Mouse (Mus musculus) MEL (cell line): ENCODE results near the gene Bcr. TPM values are rescaled to one million over a fixed set of nuclear protein-coding genes. Genes with fewer than 3 reads are reported as not detected.

ENCODE experiments used
- DNase-seq: peaks from one replicate; pipeline ENCODE4 v3.0.0; 2011; ENCODE audit warnings: low read depth, low spot score
- H3K27ac ChIP-seq: 2 replicates; pipeline ENCODE4 v1.5.1; 2012; ENCODE audit warnings: low read depth, mild to moderate bottlenecking, control low read depth, low read length, moderate library complexity; ENCODE audit not compliant: control insufficient read depth
- H3K27me3 ChIP-seq, 2 experiments: fragments of 150-350 bp in 1 of 2; sonication (generic) in 1 of 2; 2 replicates each; pipeline ENCODE4 v1.6.1; 2012; ENCODE audit warnings: low read length in 2 of 2, mild to moderate bottlenecking in 2 of 2, improper control_type of control experiment in 1 of 2, moderate library complexity in 1 of 2; ENCODE audit not compliant: insufficient read depth in 2 of 2, control insufficient read depth in 1 of 2
- H3K36me3 ChIP-seq, 2 experiments: 2 replicates each; pipeline ENCODE4 v1.6.1; 2012 to 2014; ENCODE audit warnings: low read length in 2 of 2, improper control_type of control experiment in 1 of 2, inconsistent platforms in 1 of 2, mild to moderate bottlenecking in 1 of 2; ENCODE audit not compliant: insufficient read depth in 2 of 2, control insufficient read depth in 1 of 2
- H3K4me1 ChIP-seq, 2 experiments: fragments of 150-350 bp in 1 of 2; sonication (generic) in 1 of 2; 2 replicates each; pipeline ENCODE4 v1.6.1; 2012; ENCODE audit warnings: low read length in 2 of 2, improper control_type of control experiment in 1 of 2, mild to moderate bottlenecking in 1 of 2; ENCODE audit not compliant: insufficient read depth in 2 of 2, control insufficient read depth in 1 of 2
- H3K4me3 ChIP-seq, 2 experiments: fragments of 150-350 bp in 1 of 2; sonication (generic) in 1 of 2; 2 replicates each; pipeline ENCODE4 v1.5.1; 2012; ENCODE audit warnings: low read depth in 2 of 2, low read length in 2 of 2, mild to moderate bottlenecking in 2 of 2, moderate library complexity in 2 of 2, control low read depth in 1 of 2, improper control_type of control experiment in 1 of 2; ENCODE audit not compliant: control insufficient read depth in 1 of 2, insufficient read depth in 1 of 2
- H3K79me2 ChIP-seq: 2 replicates; pipeline ENCODE4 v1.6.1; 2012; ENCODE audit warnings: mild to moderate bottlenecking, low read length, moderate library complexity; ENCODE audit not compliant: control insufficient read depth, poor library complexity, insufficient read depth
- H3K9ac ChIP-seq: 2 replicates; pipeline ENCODE4 v1.6.1; 2012; ENCODE audit warnings: low read depth, mild to moderate bottlenecking, control low read depth, low read length, moderate library complexity; ENCODE audit not compliant: control insufficient read depth, poor library complexity, severe bottlenecking
- H3K9me3 ChIP-seq: fragments of 150-350 bp; sonication (generic); replicated peaks from 2 replicates; pipeline ENCODE4 v1.6.1; 2012; ENCODE audit warnings: mild to moderate bottlenecking, low read length, improper control_type of control experiment, moderate library complexity; ENCODE audit not compliant: insufficient read depth
- CHD1 ChIP-seq: IDR thresholded peaks from 2 replicates; pipeline ENCODE4 v1.6.1; 2012; ENCODE audit warnings: low read depth, mild to moderate bottlenecking, inconsistent platforms, low read length, improper control_type of control experiment
- CTCF ChIP-seq, 3 experiments: IDR thresholded peaks in 2 of 3; conservative IDR thresholded peaks in 1 of 3; 2 replicates each; pipeline ENCODE4 v1.5.1; 2011 to 2012; ENCODE audit warnings: low read length in 3 of 3, low read depth in 2 of 3, mild to moderate bottlenecking in 2 of 3, improper control_type of control experiment in 1 of 3, inconsistent platforms in 1 of 3, mixed read lengths in 1 of 3, moderate library complexity in 1 of 3; ENCODE audit not compliant: control insufficient read depth in 1 of 3, insufficient read depth in 1 of 3, poor library complexity in 1 of 3, severe bottlenecking in 1 of 3
- E2F4 ChIP-seq: IDR thresholded peaks from 2 replicates; pipeline ENCODE4 v1.6.1; 2011; ENCODE audit warnings: low read depth, low read length, improper control_type of control experiment, borderline replicate concordance
- ELF1 ChIP-seq: IDR thresholded peaks from 2 replicates; pipeline ENCODE4 v1.6.1; 2014; ENCODE audit warnings: low read depth, mild to moderate bottlenecking, inconsistent platforms, low read length, improper control_type of control experiment, moderate library complexity
- ETS1 ChIP-seq: IDR thresholded peaks from 2 replicates; pipeline ENCODE4 v1.6.1; 2012; ENCODE audit warnings: low read depth, mild to moderate bottlenecking, inconsistent platforms, low read length, improper control_type of control experiment, moderate library complexity
- GABPA ChIP-seq: IDR thresholded peaks from 2 replicates; pipeline ENCODE4 v1.6.1; 2012; ENCODE audit warnings: low read depth, mild to moderate bottlenecking, inconsistent platforms, low read length, improper control_type of control experiment, moderate library complexity
- GATA1 ChIP-seq: IDR thresholded peaks from 2 replicates; pipeline ENCODE4 v1.6.1; 2011; ENCODE audit warnings: low read depth, low read length, improper control_type of control experiment
- HCFC1 ChIP-seq: IDR thresholded peaks from 2 replicates; pipeline ENCODE4 v1.6.1; 2012; ENCODE audit warnings: low read depth, mild to moderate bottlenecking, inconsistent platforms, low read length, improper control_type of control experiment, moderate library complexity
- JUND ChIP-seq: IDR thresholded peaks from 2 replicates; pipeline ENCODE4 v1.6.1; 2011; ENCODE audit warnings: low read depth, mild to moderate bottlenecking, improper control_type of control experiment, low read length
- MAFK ChIP-seq: IDR thresholded peaks from 2 replicates; pipeline ENCODE4 v1.6.1; 2011; ENCODE audit warnings: low read depth, mild to moderate bottlenecking, low read length, improper control_type of control experiment, borderline replicate concordance
- MEF2A ChIP-seq: IDR thresholded peaks from 2 replicates; pipeline ENCODE4 v1.6.1; 2014; ENCODE audit warnings: low read depth, mild to moderate bottlenecking, inconsistent platforms, low read length, improper control_type of control experiment; ENCODE audit not compliant: poor library complexity, insufficient replicate concordance, severe bottlenecking; ENCODE audit errors: extremely low read depth
- MXI1 ChIP-seq: IDR thresholded peaks from 2 replicates; pipeline ENCODE4 v1.6.1; 2011; ENCODE audit warnings: mild to moderate bottlenecking, low read depth, low read length, improper control_type of control experiment
- MYB ChIP-seq: IDR thresholded peaks from 2 replicates; pipeline ENCODE4 v1.6.1; 2011; ENCODE audit warnings: mild to moderate bottlenecking, low read depth, low read length, improper control_type of control experiment
- POLR2A ChIP-seq, 2 experiments: IDR thresholded peaks; 2 replicates each; pipeline ENCODE4 v1.6.1; 2011 to 2012; ENCODE audit warnings: low read length in 2 of 2, mild to moderate bottlenecking in 2 of 2, control low read depth in 1 of 2, improper control_type of control experiment in 1 of 2, low read depth in 1 of 2, moderate library complexity in 1 of 2; ENCODE audit not compliant: control insufficient read depth in 1 of 2, insufficient read depth in 1 of 2, poor library complexity in 1 of 2
- POLR2AphosphoS2 ChIP-seq: IDR thresholded peaks from 2 replicates; pipeline ENCODE4 v1.6.1; 2011; ENCODE audit warnings: low read length, improper control_type of control experiment
- RCOR1 ChIP-seq: IDR thresholded peaks from 2 replicates; pipeline ENCODE4 v1.6.1; 2012; ENCODE audit warnings: low read depth, mild to moderate bottlenecking, inconsistent platforms, low read length, improper control_type of control experiment
- SIN3A ChIP-seq: IDR thresholded peaks from 2 replicates; pipeline ENCODE4 v1.6.1; 2012; ENCODE audit warnings: low read length, improper control_type of control experiment, inconsistent platforms
- SMC3 ChIP-seq: IDR thresholded peaks from 2 replicates; pipeline ENCODE4 v1.6.1; 2011; ENCODE audit warnings: low read depth, low read length, improper control_type of control experiment
- TBP ChIP-seq: IDR thresholded peaks from 2 replicates; pipeline ENCODE4 v1.8.0; 2011; ENCODE audit warnings: low read depth, low read length, improper control_type of control experiment
- TCF12 ChIP-seq: IDR thresholded peaks from 2 replicates; pipeline ENCODE4 v1.6.1; 2014; ENCODE audit warnings: low read depth, mild to moderate bottlenecking, inconsistent platforms, low read length, improper control_type of control experiment, moderate library complexity
- UBTF ChIP-seq: IDR thresholded peaks from 2 replicates; pipeline ENCODE4 v1.6.1; 2012; ENCODE audit warnings: low read depth, mild to moderate bottlenecking, inconsistent platforms, low read length, improper control_type of control experiment, moderate library complexity, borderline replicate concordance; ENCODE audit not compliant: insufficient read depth
- USF1 ChIP-seq: IDR thresholded peaks from 2 replicates; pipeline ENCODE4 v1.6.1; 2014; ENCODE audit warnings: low read depth, mild to moderate bottlenecking, inconsistent platforms, low read length, improper control_type of control experiment, moderate library complexity
- USF2 ChIP-seq, 2 experiments: IDR thresholded peaks; 2 replicates each; pipeline ENCODE4 v1.6.1; 2011 to 2012; ENCODE audit warnings: improper control_type of control experiment in 2 of 2, low read length in 2 of 2, borderline replicate concordance in 1 of 2, inconsistent platforms in 1 of 2, low read depth in 1 of 2, mild to moderate bottlenecking in 1 of 2; ENCODE audit not compliant: insufficient read depth in 1 of 2
- ZC3H11A ChIP-seq: IDR thresholded peaks from 2 replicates; pipeline ENCODE4 v1.6.1; 2012; ENCODE audit warnings: low read depth, mild to moderate bottlenecking, inconsistent platforms, low read length, improper control_type of control experiment
- ZKSCAN1 ChIP-seq: IDR thresholded peaks from 2 replicates; pipeline ENCODE4 v1.6.1; 2012; ENCODE audit warnings: low read depth, mild to moderate bottlenecking, inconsistent platforms, low read length, improper control_type of control experiment, moderate library complexity
- ZNF384 ChIP-seq: IDR thresholded peaks from 2 replicates; pipeline ENCODE4 v1.6.1; 2012; ENCODE audit warnings: low read depth, mild to moderate bottlenecking, inconsistent platforms, low read length, improper control_type of control experiment
- polyA plus RNA-seq, 2 experiments: library from polyadenylated mRNA; stranded (reverse) in 1 of 2; unstranded in 1 of 2; fragments of >175 nt in 1 of 2; fragments of >200 nt in 1 of 2; gene quantifications; 2 replicates each; pipeline versions ENCODE4 v1.2.1 to v1.2.4; 2012; ENCODE audit warnings: low replicate concordance in 2 of 2, low read depth in 1 of 2; ENCODE audit not compliant: insufficient read length in 2 of 2, insufficient read depth in 1 of 2, missing spikeins in 1 of 2
- total RNA-seq: library from RNA; depleted of rRNA; stranded (reverse); fragments of 300-350 nt; gene quantifications from 2 replicates; pipeline ENCODE4 v1.2.3, GENCODE M21; 2012

Bcr gene
- total and polyA plus RNA-seq, 3 experiments = not detected

DNA sequence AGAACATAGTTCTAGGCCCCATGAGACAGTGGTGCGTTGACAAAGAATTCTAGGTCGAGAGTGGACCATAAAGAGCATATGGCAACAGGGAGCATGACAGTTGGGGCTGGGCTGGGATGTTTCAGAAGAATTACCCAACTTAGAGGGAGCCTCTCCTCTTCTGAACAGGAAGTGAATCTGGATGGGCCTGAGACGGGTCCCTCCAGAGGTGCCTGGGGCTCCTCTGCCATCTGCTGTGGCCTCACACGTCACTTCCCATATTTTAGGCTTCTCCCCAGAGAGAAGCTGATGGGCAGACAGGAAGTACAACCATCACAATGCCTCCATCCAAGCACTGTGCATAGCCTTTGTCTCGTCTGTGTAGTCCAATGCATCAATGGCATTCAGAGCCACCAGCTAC lies 4.7 kb upstream of the Bcr start:
- H3K79me2 ChIP-seq = no peaks in the 10 kb centered on the region
- no peak for TF ChIP-seq ZNF384
- no peak for TF ChIP-seq MAFK
- no peak for TF ChIP-seq POLR2AphosphoS2
- TF ChIP-seq HCFC1 = no peak
- TF ChIP-seq ZKSCAN1 = no peak
- no peak for TF ChIP-seq MXI1
- no peak for TF ChIP-seq E2F4
- no peak for TF ChIP-seq ELF1
- no peak for TF ChIP-seq POLR2A (IDR thresholded peaks at IDR 0.05; ENCODE audit: control insufficient read depth in 1 of 2, insufficient read depth in 1 of 2, low read depth in 1 of 2, low read length in 2 of 2, poor library complexity in 1 of 2)
- no peak for TF ChIP-seq MYB
- TF ChIP-seq MEF2A = no peak
- no peak for TF ChIP-seq TBP
- TF ChIP-seq RCOR1 = no peak
- TF ChIP-seq JUND = no peak
- TF ChIP-seq ZC3H11A = no peak
- TF ChIP-seq CHD1 = no peak
- no peak for TF ChIP-seq USF2 (IDR thresholded peaks at IDR 0.05; ENCODE audit: borderline replicate concordance in 1 of 2, insufficient read depth in 1 of 2, low read depth in 1 of 2, low read length in 2 of 2)
- TF ChIP-seq GATA1 = no peak
- TF ChIP-seq SMC3 = no peak
- TF ChIP-seq TCF12 = no peak
- H3K4me3 ChIP-seq = no peak overlapping the region
- no peaks in the 10 kb centered on the region for H3K36me3 ChIP-seq
- DNase-seq = no peak
- no peaks in the 10 kb centered on the region for H3K9me3 ChIP-seq
- no peaks in the 10 kb centered on the region for H3K4me1 ChIP-seq
- H3K27ac ChIP-seq = no peak overlapping the region
- H3K27me3 ChIP-seq = no peaks in the 10 kb centered on the region
- no peak overlapping the region for H3K9ac ChIP-seq

DNA sequence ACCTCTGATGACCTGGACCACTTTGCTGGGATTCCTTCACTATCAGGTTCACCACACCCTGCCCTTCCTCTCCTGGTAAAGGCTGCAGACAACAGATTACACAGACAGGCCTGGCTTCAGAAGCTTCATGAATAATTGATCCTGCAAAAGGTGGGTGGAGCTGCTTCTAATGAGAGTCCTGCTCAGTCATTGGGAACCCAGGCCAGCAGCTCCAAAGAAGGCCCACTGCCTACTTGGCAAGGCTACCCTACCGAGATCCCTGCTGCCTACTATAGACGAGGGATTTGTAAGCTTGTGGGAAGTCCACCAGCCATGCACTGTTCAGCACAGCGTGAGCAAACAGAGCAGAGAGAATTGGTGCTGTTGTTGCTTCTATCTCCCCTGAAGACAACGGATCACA lies 4.1 kb upstream of the Bcr start:
- no peak for DNase-seq
- Histone ChIP-seq H3K9ac (no peak overlapping the region), H3K27ac (no peak overlapping the region), H3K27me3 (no peaks in the 10 kb centered on the region; a peak in 1 of 4 replicates), H3K79me2 (no peaks in the 10 kb centered on the region), H3K36me3 (no peaks in the 10 kb centered on the region), H3K9me3 (no peaks in the 10 kb centered on the region), H3K4me1 (no peaks in the 10 kb centered on the region), H3K4me3 (no peak overlapping the region)
- no peak for TF ChIP-seq ZKSCAN1
- no peak for TF ChIP-seq ETS1
- no peak for TF ChIP-seq MEF2A
- no peak for TF ChIP-seq UBTF
- TF ChIP-seq USF2 (IDR thresholded peaks at IDR 0.05; ENCODE audit: borderline replicate concordance in 1 of 2, insufficient read depth in 1 of 2, low read depth in 1 of 2, low read length in 2 of 2) = no peak
- TF ChIP-seq GABPA = no peak
- TF ChIP-seq SMC3 = no peak
- TF ChIP-seq GATA1 = no peak
- no peak for TF ChIP-seq ZNF384
- no peak for TF ChIP-seq CTCF (IDR thresholded peaks at IDR 0.05 in 2 of 3, conservative IDR thresholded peaks at IDR 0.05 in 1 of 3; ENCODE audit: control insufficient read depth in 1 of 3, insufficient read depth in 1 of 3, low read depth in 2 of 3, low read length in 3 of 3, poor library complexity in 1 of 3, severe bottlenecking in 1 of 3)
- TF ChIP-seq POLR2A (IDR thresholded peaks at IDR 0.05; ENCODE audit: control insufficient read depth in 1 of 2, insufficient read depth in 1 of 2, low read depth in 1 of 2, low read length in 2 of 2, poor library complexity in 1 of 2) = no peak
- no peak for TF ChIP-seq TCF12
- no peak for TF ChIP-seq SIN3A
- TF ChIP-seq USF1 = no peak
